Mouse (Mus musculus): ENCODE data around the gene Cox7a2l.

DNA sequence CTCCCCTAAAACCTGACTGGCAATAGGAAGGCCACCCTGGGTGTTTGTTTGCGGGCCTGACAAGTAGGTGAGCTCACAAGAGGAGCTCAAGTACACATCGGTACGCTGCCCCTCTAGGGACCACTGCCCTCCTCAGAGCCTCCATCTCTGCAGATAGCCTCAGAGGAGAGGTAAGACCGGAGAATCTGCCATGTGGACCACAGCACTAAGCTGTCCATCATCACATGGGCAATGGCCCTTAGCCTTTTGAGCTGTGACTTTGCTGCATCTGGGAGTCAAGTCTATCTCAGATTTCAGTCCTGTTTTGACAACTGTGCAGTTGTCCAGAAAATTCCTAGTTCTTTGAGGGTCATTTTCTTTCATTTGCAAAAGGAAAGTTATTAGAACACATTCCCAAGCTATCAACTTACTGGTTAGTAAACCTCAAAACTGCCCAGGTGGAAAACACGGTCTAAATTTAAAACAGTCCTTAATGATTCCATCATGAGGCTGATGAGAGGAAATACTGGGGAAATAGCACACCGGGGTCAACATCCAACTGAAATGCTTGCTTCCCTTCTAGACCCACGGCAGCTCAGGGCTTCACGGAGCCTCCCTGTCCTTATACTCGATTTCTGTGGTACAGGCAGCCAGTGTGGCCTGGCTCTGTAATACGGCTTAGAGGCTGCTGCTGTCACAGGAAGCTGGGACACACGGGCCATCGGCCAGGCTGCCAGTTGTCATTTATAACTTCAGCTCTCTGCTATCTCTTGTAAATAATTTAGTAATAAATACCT lies 22.3 kb upstream of the Cox7a2l start:
- TF ChIP-seq CTCF (IDR thresholded peaks at IDR 0.05) (no peak), EP300 (IDR thresholded peaks at IDR 0.05) (no peak)
